8 mouse cellular contexts compared by ENCODE assay signal in the genomic region with DNA sequence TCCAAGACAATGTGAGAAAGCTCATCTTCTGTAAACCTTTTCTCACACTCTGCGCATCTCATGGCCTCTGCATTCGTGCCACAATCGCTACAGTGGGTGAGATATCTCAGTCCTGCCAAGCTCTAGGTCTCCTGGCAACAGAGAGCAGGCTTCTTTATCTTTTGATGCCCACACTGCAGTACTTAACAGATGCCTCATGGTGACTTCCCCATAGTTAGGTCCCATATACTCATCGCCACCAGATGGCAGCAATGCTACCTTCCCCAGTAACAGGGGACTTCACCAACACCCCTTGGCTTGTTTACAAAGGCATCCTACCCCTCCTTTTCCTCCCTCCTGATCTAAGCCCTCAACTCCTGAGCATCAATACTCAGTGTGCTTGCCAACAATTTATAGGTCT.
DNase-seq lines count a peak whose midpoint lies in the region; ATAC-seq and TF ChIP-seq lines count a peak whose summit lies in the region.

No protein-coding gene starts in this region.

- H3K36me3 ChIP-seq in midbrain, embryonic 10.5 days, result no peaks in the 10 kb centered on the region
- no peaks in the 10 kb centered on the region for H3K36me3 ChIP-seq in midbrain, embryonic 16.5 days (ENCODE audit: control insufficient read depth, insufficient read depth, low read length)
- H3K36me3 ChIP-seq in intestine, postnatal 0 days (ENCODE audit: control insufficient read depth, insufficient read depth), result no peaks in the 10 kb centered on the region
- no peaks in the 10 kb centered on the region for H3K36me3 ChIP-seq in midbrain, embryonic 13.5 days

- peak; percentile 88 for TF ChIP-seq CTCF in intestine, postnatal 0 days (IDR thresholded peaks at IDR 0.05; ENCODE audit: low read depth)

- 25% methylated on average over 4 of the region's 4 CpGs for WGBS in midbrain, embryonic 10.5 days
- WGBS in midbrain, embryonic 16.5 days, result 23% methylated on average over 4 of the region's 4 CpGs
- 16% methylated on average over 4 of the region's 4 CpGs for WGBS in intestine, postnatal 0 days
- 22% methylated on average over 4 of the region's 4 CpGs for WGBS in midbrain, embryonic 13.5 days

- no peak for ATAC-seq in midbrain, embryonic 16.5 days
- no peak for ATAC-seq in intestine, postnatal 0 days
- ATAC-seq in midbrain, embryonic 13.5 days, result peak; percentile 60

- intact Hi-C loops in left cerebral cortex, postnatal 4 days (cut with DNase I), result no loop called here

- H3K27ac ChIP-seq in midbrain, embryonic 10.5 days (replicated peaks), result no peak overlapping the region
- H3K27ac ChIP-seq in midbrain, embryonic 16.5 days (ENCODE audit: low read length), result no peak overlapping the region
- no peak overlapping the region for H3K27ac ChIP-seq in intestine, postnatal 0 days (ENCODE audit: low read depth, low read length)
- no peak overlapping the region for H3K27ac ChIP-seq in midbrain, embryonic 13.5 days

- no peaks in the 10 kb centered on the region for H3K9me3 ChIP-seq in midbrain, embryonic 10.5 days (replicated peaks)
- no peaks in the 10 kb centered on the region for H3K9me3 ChIP-seq in midbrain, embryonic 16.5 days (replicated peaks; ENCODE audit: control insufficient read depth, low read length, poor library complexity, severe bottlenecking)
- no peaks in the 10 kb centered on the region for H3K9me3 ChIP-seq in intestine, postnatal 0 days (ENCODE audit: control insufficient read depth)
- peaks cover 5% of the 10 kb centered on the region; the same call in 1 of the 2 replicates for H3K9me3 ChIP-seq in midbrain, embryonic 13.5 days

- H3K9ac ChIP-seq in midbrain, embryonic 16.5 days (ENCODE audit: low read depth, low read length), result no peak overlapping the region
- no peak overlapping the region for H3K9ac ChIP-seq in intestine, postnatal 0 days (ENCODE audit: low read depth, low read length)
- no peak overlapping the region for H3K9ac ChIP-seq in midbrain, embryonic 13.5 days (replicated peaks)

- H3K4me1 ChIP-seq in midbrain, embryonic 10.5 days, result 0 out of 2 replicates have a peak, but pooled peaks cover 4% of the 10 kb centered on the region
- no peaks in the 10 kb centered on the region for H3K4me1 ChIP-seq in midbrain, embryonic 16.5 days (ENCODE audit: control insufficient read depth, insufficient read depth, low read length)
- H3K4me1 ChIP-seq in intestine, postnatal 0 days (replicated peaks; ENCODE audit: control insufficient read depth, insufficient read depth, low read length), result no peaks in the 10 kb centered on the region
- H3K4me1 ChIP-seq in midbrain, embryonic 13.5 days (replicated peaks), result no peaks in the 10 kb centered on the region

- H3K4me2 ChIP-seq in midbrain, embryonic 16.5 days (ENCODE audit: low read length), result no peak overlapping the region
- H3K4me2 ChIP-seq in intestine, postnatal 0 days (replicated peaks; ENCODE audit: low read depth), result no peak overlapping the region
- H3K4me2 ChIP-seq in midbrain, embryonic 13.5 days (replicated peaks), result no peak overlapping the region

- no peaks in the 10 kb centered on the region for H3K27me3 ChIP-seq in midbrain, embryonic 10.5 days (ENCODE audit: low read depth, poor library complexity, severe bottlenecking)
- no peaks in the 10 kb centered on the region for H3K27me3 ChIP-seq in midbrain, embryonic 16.5 days (ENCODE audit: control insufficient read depth, insufficient read depth, low read depth, low read length)
- H3K27me3 ChIP-seq in intestine, postnatal 0 days (replicated peaks; ENCODE audit: control insufficient read depth, insufficient read depth, low read length), result no peaks in the 10 kb centered on the region
- no peaks in the 10 kb centered on the region for H3K27me3 ChIP-seq in midbrain, embryonic 13.5 days

- no peak overlapping the region for H3K4me3 ChIP-seq in midbrain, embryonic 10.5 days
- H3K4me3 ChIP-seq in midbrain, embryonic 16.5 days (ENCODE audit: low read depth, low read length), result no peak overlapping the region
- no peak overlapping the region for H3K4me3 ChIP-seq in intestine, postnatal 0 days (ENCODE audit: low read depth, low read length)
- H3K4me3 ChIP-seq in midbrain, embryonic 13.5 days (replicated peaks), result no peak overlapping the region

- DNase-seq in midbrain, embryonic 10.5 days (ENCODE audit: low spot score), result peak; percentile 46
- peak; percentile 20 for DNase-seq in c-Kit-positive CD71-positive TER-119-negative erythroid progenitor cells, embryonic 14.5 days (ENCODE audit: low read depth)
- DNase-seq in frontal cortex, adult 2 months (ENCODE audit: extremely low spot score in 1 of 2, low spot score in 1 of 2), result peak; percentile 11 to 50
- DNase-seq in left cerebral cortex, postnatal 4 days, result peak; percentile 77
- DNase-seq in testis, postnatal 14 days (ENCODE audit: low spot score), result peak; percentile 8

Comparison
In these comparisons a context has a peak if more than half of its experiments do, and no peak if none do; other contexts are left out.
1. DNase-seq: peak in every context shown above with its lines; median percentile 77 in left cerebral cortex, postnatal 4 days; 46 in midbrain, embryonic 10.5 days; 30 in frontal cortex, adult 2 months; 20 in c-Kit-positive CD71-positive TER-119-negative erythroid progenitor cells, embryonic 14.5 days; 8 in testis, postnatal 14 days.